Mouse (Mus musculus): ENCODE measurements around the gene Dmrt1. TPM values are rescaled to one million over a fixed set of nuclear protein-coding genes. Genes with fewer than 3 reads are reported as not detected.

Dmrt1 gene
- polyA plus RNA-seq, 1 experiment from 2014 or later = 0.16 TPM

GRCm38 (mm10) chr19:25622291-25623251 lies 117.2 kb downstream of the Dmrt1 start:
- WGBS = 30% methylated on average over 54 of the region's 54 CpGs
- H3K9me3 ChIP-seq (ENCODE audit: control insufficient read depth, low read length) = no peaks in the 10 kb centered on the region
- H3K36me3 ChIP-seq (ENCODE audit: control insufficient read depth, insufficient read depth, low read length) = no peaks in the 10 kb centered on the region
- DNase-seq (ENCODE audit: low spot score) (peak; percentile 82), ATAC-seq (ENCODE audit: insufficient read depth, low FRiP score, low TSS enrichment) (peak; percentile 60; the same call in 1 of the 2 replicates)
- peak overlapping the region; percentile 38 for H3K4me2 ChIP-seq (ENCODE audit: low read depth)
- no peak overlapping the region for H3K9ac ChIP-seq (ENCODE audit: low read length)
- no peaks in the 10 kb centered on the region for H3K4me1 ChIP-seq (ENCODE audit: control insufficient read depth, insufficient read depth, low read length)
- H3K27me3 ChIP-seq (ENCODE audit: control insufficient read depth, insufficient read depth, low read length) = peaks cover 83% of the 10 kb centered on the region
- no peak overlapping the region for H3K27ac ChIP-seq (ENCODE audit: low read depth, low read length)
- H3K4me3 ChIP-seq (ENCODE audit: low read depth, low read length) = no peak overlapping the region

GRCm38 (mm10) chr19:25628490-25628889 lies 123.1 kb downstream of the Dmrt1 start:
- no peaks in the 10 kb centered on the region for H3K9me3 ChIP-seq (ENCODE audit: control insufficient read depth, low read length)
- ATAC-seq (ENCODE audit: insufficient read depth, low FRiP score, low TSS enrichment) (no peak), DNase-seq (ENCODE audit: low spot score) (peak; percentile 81)
- no peak overlapping the region for H3K4me2 ChIP-seq (ENCODE audit: low read depth)
- H3K27me3 ChIP-seq (ENCODE audit: control insufficient read depth, insufficient read depth, low read length) = peaks cover 39% of the 10 kb centered on the region
- no peak overlapping the region for H3K4me3 ChIP-seq (ENCODE audit: low read depth, low read length)
- no peak overlapping the region for H3K9ac ChIP-seq (ENCODE audit: low read length)
- H3K27ac ChIP-seq (ENCODE audit: low read depth, low read length) = no peak overlapping the region
- H3K4me1 ChIP-seq (ENCODE audit: control insufficient read depth, insufficient read depth, low read length) = no peaks in the 10 kb centered on the region
- 10% methylated on average over 9 of the region's 9 CpGs for WGBS
- no peaks in the 10 kb centered on the region for H3K36me3 ChIP-seq (ENCODE audit: control insufficient read depth, insufficient read depth, low read length)

GRCm38 (mm10) chr19:25635119-25635518 lies 129.7 kb downstream of the Dmrt1 start:
- ATAC-seq (ENCODE audit: insufficient read depth, low FRiP score, low TSS enrichment) = no peak
- no peak for DNase-seq (ENCODE audit: low spot score)
- 90% methylated on average over 5 of the region's 5 CpGs for WGBS

GRCm38 (mm10) chr19:25635622-25636244 lies 130.3 kb downstream of the Dmrt1 start:
- 13% methylated on average over 22 of the region's 22 CpGs for WGBS
- Histone ChIP-seq H3K4me3 (ENCODE audit: low read depth, low read length) (peak overlapping the region; percentile 24; the same call in 1 of the 2 replicates), H3K27ac (ENCODE audit: low read depth, low read length) (no peak overlapping the region)

More at GRCm38 (mm10) chr19:25635119-25635518, 129.7 kb downstream of the Dmrt1 start:
- Histone ChIP-seq H3K4me2 (ENCODE audit: low read depth) (no peak overlapping the region), H3K4me3 (ENCODE audit: low read depth, low read length) (no peak overlapping the region), H3K4me1 (ENCODE audit: control insufficient read depth, insufficient read depth, low read length) (no peaks in the 10 kb centered on the region), H3K9me3 (ENCODE audit: control insufficient read depth, low read length) (no peaks in the 10 kb centered on the region), H3K36me3 (ENCODE audit: control insufficient read depth, insufficient read depth, low read length) (no peaks in the 10 kb centered on the region), H3K27me3 (ENCODE audit: control insufficient read depth, insufficient read depth, low read length) (no peaks in the 10 kb centered on the region), H3K27ac (ENCODE audit: low read depth, low read length) (no peak overlapping the region), H3K9ac (ENCODE audit: low read length) (no peak overlapping the region)

GRCm38 (mm10) chr19:25638766-25639361 lies 133.4 kb downstream of the Dmrt1 start:
- Histone ChIP-seq H3K9me3 (ENCODE audit: control insufficient read depth, low read length) (no peaks in the 10 kb centered on the region), H3K27ac (ENCODE audit: low read depth, low read length) (no peak overlapping the region), H3K4me1 (ENCODE audit: control insufficient read depth, insufficient read depth, low read length) (no peaks in the 10 kb centered on the region), H3K4me3 (ENCODE audit: low read depth, low read length) (no peak overlapping the region), H3K36me3 (ENCODE audit: control insufficient read depth, insufficient read depth, low read length) (no peaks in the 10 kb centered on the region), H3K4me2 (ENCODE audit: low read depth) (no peak overlapping the region), H3K9ac (ENCODE audit: low read length) (no peak overlapping the region), H3K27me3 (ENCODE audit: control insufficient read depth, insufficient read depth, low read length) (no peaks in the 10 kb centered on the region)
- DNase-seq (ENCODE audit: low spot score) (no peak), ATAC-seq (ENCODE audit: insufficient read depth, low FRiP score, low TSS enrichment) (no peak)
- 76% methylated on average over 11 of the region's 11 CpGs for WGBS

More at GRCm38 (mm10) chr19:25635622-25636244, 130.3 kb downstream of the Dmrt1 start:
- H3K9ac ChIP-seq (ENCODE audit: low read length) = peak overlapping the region; percentile 27; the same call in 1 of the 2 replicates
- DNase-seq (ENCODE audit: low spot score) (peak; percentile 89), ATAC-seq (ENCODE audit: insufficient read depth, low FRiP score, low TSS enrichment) (peak; percentile 60)
- no peaks in the 10 kb centered on the region for H3K36me3 ChIP-seq (ENCODE audit: control insufficient read depth, insufficient read depth, low read length)
- no peaks in the 10 kb centered on the region for H3K27me3 ChIP-seq (ENCODE audit: control insufficient read depth, insufficient read depth, low read length)
- H3K9me3 ChIP-seq (ENCODE audit: control insufficient read depth, low read length) = no peaks in the 10 kb centered on the region
- H3K4me1 ChIP-seq (ENCODE audit: control insufficient read depth, insufficient read depth, low read length) = no peaks in the 10 kb centered on the region
- H3K4me2 ChIP-seq (ENCODE audit: low read depth) = peak overlapping the region; percentile 36

- 93% methylated on average over 6 of the region's 6 CpGs for WGBS
- no peak overlapping the region for H3K27ac ChIP-seq (ENCODE audit: low read depth, low read length)
- no peak for ATAC-seq (ENCODE audit: insufficient read depth, low FRiP score, low TSS enrichment)
Measured at GRCm38 (mm10) chr19:25641786-25642185, 136.4 kb downstream of the Dmrt1 start.

GRCm38 (mm10) chr19:25647136-25647535 lies 141.7 kb downstream of the Dmrt1 start:
- Histone ChIP-seq H3K4me1 (ENCODE audit: control insufficient read depth, insufficient read depth, low read length) (no peaks in the 10 kb centered on the region), H3K4me2 (ENCODE audit: low read depth) (no peak overlapping the region), H3K9ac (ENCODE audit: low read length) (no peak overlapping the region), H3K27me3 (ENCODE audit: control insufficient read depth, insufficient read depth, low read length) (no peaks in the 10 kb centered on the region), H3K27ac (ENCODE audit: low read depth, low read length) (no peak overlapping the region), H3K9me3 (ENCODE audit: control insufficient read depth, low read length) (no peaks in the 10 kb centered on the region), H3K4me3 (ENCODE audit: low read depth, low read length) (no peak overlapping the region), H3K36me3 (ENCODE audit: control insufficient read depth, insufficient read depth, low read length) (no peaks in the 10 kb centered on the region)
- DNase-seq (ENCODE audit: low spot score) (no peak), ATAC-seq (ENCODE audit: insufficient read depth, low FRiP score, low TSS enrichment) (no peak)
- 77% methylated on average over 3 of the region's 3 CpGs for WGBS

More at GRCm38 (mm10) chr19:25641786-25642185, 136.4 kb downstream of the Dmrt1 start:
- Histone ChIP-seq H3K9me3 (ENCODE audit: control insufficient read depth, low read length) (no peaks in the 10 kb centered on the region), H3K4me3 (ENCODE audit: low read depth, low read length) (no peak overlapping the region), H3K9ac (ENCODE audit: low read length) (no peak overlapping the region), H3K4me2 (ENCODE audit: low read depth) (no peak overlapping the region), H3K27me3 (ENCODE audit: control insufficient read depth, insufficient read depth, low read length) (no peaks in the 10 kb centered on the region), H3K4me1 (ENCODE audit: control insufficient read depth, insufficient read depth, low read length) (no peaks in the 10 kb centered on the region), H3K36me3 (ENCODE audit: control insufficient read depth, insufficient read depth, low read length) (no peaks in the 10 kb centered on the region)
- DNase-seq (ENCODE audit: low spot score) = no peak

GRCm38 (mm10) chr19:25648701-25649100 lies 143.3 kb downstream of the Dmrt1 start:
- Histone ChIP-seq H3K4me2 (ENCODE audit: low read depth) (no peak overlapping the region), H3K9me3 (ENCODE audit: control insufficient read depth, low read length) (no peaks in the 10 kb centered on the region), H3K36me3 (ENCODE audit: control insufficient read depth, insufficient read depth, low read length) (no peaks in the 10 kb centered on the region), H3K9ac (ENCODE audit: low read length) (no peak overlapping the region), H3K4me1 (ENCODE audit: control insufficient read depth, insufficient read depth, low read length) (no peaks in the 10 kb centered on the region), H3K27ac (ENCODE audit: low read depth, low read length) (no peak overlapping the region), H3K4me3 (ENCODE audit: low read depth, low read length) (no peak overlapping the region), H3K27me3 (ENCODE audit: control insufficient read depth, insufficient read depth, low read length) (no peaks in the 10 kb centered on the region)
- ATAC-seq (ENCODE audit: insufficient read depth, low FRiP score, low TSS enrichment) (no peak), DNase-seq (ENCODE audit: low spot score) (no peak)
- WGBS = 76% methylated on average over 4 of the region's 4 CpGs
